Mouse (Mus musculus) R1 (cell line): ENCODE measurements around the gene Ugt1a6b.
"Not testable (repeated sequence)": the region's sequence is repeated elsewhere in the genome, so short reads cannot be mapped to it uniquely, and the experiment has no call there.

Source experiments
- DNase-seq: peaks from one replicate; pipeline ENCODE4 v3.0.0-alpha.2; 2018; ENCODE audit warnings: low read depth, low spot score

Gene Ugt1a6b

DNA sequence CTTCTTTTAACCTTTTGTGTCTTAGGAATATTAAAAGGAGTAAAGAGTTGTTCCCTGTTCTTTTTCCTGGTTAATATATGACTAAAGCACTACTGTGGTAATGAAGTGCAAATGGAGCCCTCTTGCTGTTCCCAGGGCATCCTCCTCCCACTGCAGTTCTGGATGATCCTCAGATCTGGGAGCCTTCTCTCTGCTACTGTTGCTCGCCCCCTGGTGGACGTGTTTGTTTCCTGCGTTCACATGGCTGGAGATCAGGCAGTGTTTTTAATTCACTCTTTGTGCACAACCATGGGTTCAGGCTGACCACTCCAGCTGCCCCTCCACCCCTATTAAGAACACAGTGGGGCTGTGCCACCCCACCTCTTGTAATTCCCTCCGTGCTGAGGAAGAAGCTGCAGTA lies 17.5 kb downstream of the Ugt1a6b start:
- DNase-seq: peak; percentile 10

DNA sequence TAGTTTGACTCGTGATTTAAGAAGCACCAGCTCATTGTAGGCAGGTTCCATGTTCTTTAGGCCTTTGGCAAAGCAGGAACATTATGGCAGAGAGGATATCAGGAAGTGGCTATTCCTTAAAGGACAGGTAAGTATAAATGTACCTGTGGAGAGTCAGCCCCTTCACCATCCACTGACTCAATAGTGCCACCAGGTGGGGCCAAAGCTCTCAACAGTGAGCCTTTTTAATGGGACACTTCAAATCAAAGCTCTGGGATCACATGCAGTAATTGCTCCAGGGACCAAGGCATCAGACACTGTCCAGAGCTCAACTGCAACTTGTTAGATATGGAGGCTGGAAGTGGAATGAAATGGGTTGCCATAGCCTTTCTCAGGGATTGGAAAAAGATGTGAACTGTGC lies 18.5 kb downstream of the Ugt1a6b start:
- peak; percentile 8 for DNase-seq

DNA sequence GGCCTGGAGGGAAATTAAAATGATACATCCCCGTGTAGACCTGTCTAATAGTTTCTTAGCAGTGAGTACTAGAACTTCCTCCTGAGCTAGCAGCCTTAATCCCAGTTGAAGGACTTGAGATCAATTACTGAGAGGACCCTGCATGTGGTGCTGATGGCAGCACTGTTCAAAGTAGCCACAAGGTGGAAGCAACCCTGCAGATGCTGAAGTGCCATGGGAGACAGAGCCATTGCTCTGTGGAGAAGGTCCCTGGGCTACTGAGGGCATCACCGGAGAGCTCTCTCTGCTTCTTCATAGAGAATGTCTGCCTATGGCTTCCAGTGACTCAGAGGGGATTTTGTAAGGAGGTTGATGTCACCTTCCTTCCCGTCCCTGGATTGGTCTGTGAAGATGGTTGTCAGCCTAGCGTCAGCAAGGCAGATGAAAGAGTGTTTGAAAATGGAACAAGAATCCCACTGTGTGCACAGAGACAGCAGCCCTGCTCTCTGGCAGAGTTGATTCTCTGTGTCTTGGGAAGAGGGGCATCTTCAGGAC lies 22.8 kb downstream of the Ugt1a6b start:
- DNase-seq: not testable (repeated sequence)

DNA sequence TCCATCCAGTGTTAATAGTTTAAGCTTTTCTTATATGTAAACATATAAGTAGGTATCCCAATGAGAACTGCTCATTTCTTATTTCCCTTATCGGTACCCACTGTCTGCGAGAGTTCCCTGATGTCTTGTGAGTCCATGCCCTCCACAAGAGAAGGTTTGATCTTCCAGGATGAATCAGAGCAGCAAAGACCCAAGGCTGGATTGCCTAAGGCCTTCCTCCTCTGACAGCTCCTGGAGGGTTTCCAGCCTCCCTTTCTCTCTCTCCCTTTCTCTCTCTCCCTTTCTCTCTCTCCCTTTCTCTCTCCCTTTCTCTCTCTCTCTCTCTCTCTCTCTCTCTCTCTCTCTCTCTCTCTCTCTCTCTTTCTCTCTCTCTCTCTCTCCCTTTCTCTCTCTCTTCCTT lies 26.0 kb downstream of the Ugt1a6b start:
- not testable (repeated sequence) for DNase-seq

DNA sequence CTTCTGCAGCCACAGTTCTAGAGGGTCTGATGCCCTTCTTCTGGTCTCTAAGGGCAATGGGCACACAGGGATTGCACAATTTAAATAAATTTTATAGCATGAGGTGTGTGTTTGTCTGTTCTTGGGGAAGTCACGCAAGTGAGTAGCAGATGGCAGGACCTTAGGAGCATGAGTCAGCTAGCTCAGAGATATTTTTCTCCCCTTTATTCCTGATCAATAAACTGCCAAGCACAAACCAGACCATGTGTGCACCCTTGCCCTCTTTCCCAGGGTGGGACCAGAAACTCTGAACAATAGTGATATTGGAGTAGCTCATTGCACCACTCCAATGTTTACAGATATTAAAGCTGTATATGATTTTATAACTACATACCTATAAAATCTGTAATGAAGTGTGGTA lies 27.2 kb downstream of the Ugt1a6b start:
- not testable (repeated sequence) for DNase-seq

DNA sequence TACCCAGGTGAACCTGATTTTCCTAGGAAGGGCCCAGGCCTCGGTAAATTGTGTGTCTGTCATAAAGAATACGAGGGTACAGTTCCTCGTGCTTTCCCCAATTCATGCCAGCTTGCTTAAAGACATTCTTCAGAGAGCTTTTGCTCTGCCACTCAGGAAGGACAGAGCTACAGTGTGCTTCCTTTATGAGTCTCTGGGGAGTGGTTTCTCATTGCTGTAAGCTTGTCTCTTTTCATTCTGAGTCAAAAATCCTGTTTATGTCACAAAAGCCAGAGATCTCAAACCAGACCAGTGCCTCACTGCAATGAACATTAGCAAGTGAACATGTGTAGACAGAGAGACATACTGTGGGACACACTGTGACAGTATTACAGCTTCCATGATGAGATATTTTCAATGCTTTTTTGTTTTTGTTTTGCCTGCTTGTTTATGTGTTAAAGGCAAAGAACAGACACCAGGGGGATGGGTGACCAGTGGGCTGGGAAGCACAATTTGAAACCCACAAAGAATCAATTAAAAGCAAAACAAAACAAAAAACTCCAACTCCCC lies 30.9 kb downstream of the Ugt1a6b start:
- DNase-seq: no peak

DNA sequence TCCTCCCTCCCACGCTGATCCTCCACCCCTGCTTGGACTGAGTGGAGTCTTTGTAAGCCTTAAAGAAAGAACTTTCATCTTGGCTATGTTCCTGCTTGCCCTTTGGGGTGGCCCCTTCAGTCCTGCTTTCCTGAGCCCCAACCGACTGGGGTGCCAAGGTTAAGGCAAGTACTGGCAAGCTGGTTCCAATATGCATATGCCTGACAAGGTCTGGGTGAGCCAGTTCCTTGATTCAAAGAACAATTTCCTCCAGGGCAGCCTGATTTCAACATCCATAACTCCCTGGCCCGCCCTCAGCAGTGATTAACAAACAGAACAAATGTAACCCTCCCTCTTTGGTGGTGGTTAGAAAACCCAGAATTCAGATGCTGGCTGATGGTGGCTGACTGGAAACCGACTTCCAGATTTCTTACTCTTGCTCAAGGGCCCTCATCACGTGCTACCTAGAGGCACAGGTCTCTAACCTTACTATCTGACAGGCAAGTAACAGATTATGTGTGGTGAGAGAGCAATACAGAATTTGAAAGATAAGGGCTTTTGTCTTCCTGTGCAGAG lies 31.5 kb downstream of the Ugt1a6b start, which contains the start of gene Ugt1a6a:
TSS of gene Ugt1a6a (plus strand) at position 353 of the 555 bp plus-strand sequence.
- DNase-seq: not testable (repeated sequence)

DNA sequence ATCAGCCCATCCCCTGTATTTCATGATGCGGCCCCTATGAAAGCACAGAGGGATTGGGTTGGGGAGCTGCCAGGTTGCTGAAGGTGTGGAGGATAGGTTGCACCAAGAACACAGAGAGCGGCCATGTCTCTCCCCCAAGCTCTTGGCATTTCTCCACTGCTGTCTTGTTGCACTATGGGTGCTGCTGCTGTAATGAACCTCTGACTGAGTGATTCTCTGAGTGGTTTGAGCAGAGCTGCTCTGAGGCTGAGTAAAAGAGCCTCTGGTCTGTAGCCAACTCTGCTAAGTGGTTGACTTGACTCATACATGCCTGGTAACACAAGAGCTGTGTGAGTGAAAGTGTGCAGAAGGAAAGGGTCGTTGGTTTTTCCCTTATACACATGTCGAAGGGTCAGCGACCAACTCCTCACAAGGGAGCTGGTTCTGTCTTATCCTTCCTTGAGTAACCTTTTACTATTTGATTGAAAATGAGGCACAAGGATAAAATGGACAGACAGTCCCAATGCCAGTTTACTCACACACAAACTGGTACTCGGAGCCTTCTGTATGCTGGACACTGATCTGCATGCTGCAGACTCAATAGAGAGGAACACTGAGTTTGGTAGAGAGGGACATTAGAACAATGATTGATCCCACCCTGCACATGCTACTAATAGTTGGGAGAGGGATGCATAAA lies 32.3 kb downstream of the Ugt1a6b start:
- DNase-seq: not testable (repeated sequence)

DNA sequence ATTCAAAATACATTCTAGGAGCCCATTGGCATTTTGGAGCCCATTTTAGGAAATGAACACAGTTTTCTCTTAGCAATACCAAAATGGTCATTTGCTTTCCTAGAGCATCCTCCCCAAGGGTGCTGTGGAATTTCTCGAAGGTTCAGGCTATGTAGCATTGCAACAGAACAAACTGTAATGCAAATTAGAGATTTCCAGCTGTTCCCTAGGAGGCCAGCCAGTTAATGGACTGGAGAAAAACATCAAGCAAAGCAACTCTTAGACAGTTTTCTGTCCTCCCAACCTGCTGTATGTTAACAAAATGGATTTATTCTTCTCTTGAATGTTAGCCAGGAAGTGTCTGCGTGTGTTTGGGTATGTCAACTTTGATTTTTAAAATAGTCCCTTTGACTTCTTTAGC lies 33.6 kb downstream of the Ugt1a6b start:
- no peak for DNase-seq

DNA sequence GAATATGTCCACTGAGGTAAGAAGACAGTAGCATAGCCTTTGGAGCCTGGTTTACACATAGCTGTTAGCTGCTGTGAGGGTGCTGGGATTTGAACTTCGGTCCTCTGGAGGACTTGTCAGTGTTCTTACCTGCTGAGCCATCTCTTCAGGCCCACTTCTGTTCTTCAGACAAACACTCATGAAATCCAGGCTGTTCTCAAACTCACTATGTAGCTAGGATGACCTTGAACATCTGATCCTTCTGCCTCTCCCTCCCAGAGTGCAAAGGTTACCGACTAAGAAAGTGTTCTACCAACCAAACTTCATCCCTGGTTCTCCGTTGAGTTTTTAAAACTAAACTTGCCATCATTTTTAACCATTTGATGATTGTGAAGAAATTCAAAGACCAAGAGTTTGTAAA lies 34.2 kb downstream of the Ugt1a6b start:
- no peak for DNase-seq

DNA sequence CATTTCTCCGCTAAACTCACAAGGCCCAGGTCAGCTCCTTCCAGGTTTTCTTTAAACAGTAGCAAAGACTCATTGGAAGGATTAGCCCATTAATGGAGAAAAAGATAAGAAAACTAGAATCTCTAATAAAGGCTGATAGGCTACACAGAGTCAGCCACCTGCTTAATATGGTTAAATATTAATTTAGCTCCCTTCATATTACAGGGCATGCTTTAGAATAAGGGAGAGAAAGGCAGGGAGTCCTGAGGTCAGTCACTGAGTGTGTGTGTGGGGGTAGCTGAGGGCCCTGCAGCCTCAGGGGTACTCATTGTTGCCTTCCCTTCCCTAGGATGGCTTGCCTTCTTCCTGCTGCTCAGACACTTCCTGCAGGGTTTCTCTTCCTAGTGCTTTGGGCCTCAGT lies 35.1 kb downstream of the Ugt1a6b start:
- no peak for DNase-seq

DNA sequence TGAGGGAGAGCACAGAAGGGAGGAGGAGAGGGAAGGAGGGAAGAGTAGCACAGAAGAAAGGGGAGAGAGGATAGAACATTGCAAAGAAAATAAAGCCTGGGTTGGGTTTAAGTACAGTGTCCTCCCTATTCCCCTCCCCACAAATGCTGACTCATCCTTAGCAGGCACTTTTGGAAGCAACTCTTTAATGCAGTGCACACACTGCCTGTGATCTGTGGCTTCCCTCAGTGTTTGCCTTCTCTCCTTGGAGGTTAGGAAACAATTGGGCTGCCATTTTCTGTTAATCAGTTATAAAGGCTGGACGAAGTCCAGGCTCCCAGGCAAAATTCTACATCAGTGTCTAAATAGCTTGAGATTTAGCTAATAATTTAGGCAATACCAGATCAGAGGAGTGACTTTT lies 37.4 kb downstream of the Ugt1a6b start:
- DNase-seq: not testable (repeated sequence)

DNA sequence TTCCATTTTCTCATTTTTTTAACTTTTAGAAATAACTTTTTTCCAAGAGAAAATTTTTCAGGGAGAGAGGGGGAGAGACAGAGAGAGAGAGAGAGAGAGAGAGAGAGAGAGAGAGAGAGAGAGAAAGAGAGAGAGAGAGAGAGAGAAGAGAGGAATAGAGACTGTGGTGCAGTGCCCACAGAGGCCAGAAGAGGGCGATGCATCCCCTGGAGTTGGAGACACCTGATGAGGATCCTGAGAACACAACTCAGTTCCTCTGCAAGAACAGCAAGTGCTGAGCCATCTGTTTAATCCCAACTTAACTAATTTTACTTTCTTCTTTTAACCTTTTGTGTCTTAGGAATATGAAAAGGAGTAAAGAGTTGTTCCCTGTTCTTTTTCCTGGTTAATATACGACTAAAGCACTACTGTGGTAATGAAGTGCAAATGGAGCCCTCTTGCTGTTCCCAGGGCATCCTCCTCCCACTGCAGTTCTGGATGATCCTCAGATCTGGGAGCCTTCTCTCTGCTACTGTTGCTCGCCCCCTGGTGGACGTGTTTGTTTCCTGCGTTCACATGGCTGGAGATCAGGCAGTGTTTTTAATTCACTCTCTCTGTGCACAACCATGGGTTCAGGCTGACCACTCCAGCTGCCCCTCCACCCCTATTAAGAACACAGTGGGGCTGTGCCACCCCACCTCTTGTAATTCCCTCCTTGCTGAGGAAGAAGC lies 41.1 kb downstream of the Ugt1a6b start:
- DNase-seq: peak; percentile 11

DNA sequence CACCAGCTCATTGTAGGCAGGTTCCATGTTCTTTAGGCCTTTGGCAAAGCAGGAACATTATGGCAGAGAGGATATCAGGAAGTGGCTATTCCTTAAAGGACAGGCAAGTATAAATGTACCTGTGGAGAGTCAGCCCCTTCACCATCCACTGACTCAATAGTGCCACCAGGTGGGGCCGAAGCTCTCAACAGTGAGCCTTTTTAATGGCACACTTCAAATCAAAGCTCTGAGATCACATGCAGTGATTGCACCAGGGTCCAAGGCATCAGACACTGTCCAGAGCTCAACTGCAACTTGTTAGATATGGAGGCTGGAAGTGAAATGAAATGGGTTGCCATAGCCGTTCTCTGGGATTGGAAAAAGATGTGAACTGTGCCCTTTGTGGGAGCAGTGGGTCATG lies 42.2 kb downstream of the Ugt1a6b start:
- peak; percentile 39 for DNase-seq

DNA sequence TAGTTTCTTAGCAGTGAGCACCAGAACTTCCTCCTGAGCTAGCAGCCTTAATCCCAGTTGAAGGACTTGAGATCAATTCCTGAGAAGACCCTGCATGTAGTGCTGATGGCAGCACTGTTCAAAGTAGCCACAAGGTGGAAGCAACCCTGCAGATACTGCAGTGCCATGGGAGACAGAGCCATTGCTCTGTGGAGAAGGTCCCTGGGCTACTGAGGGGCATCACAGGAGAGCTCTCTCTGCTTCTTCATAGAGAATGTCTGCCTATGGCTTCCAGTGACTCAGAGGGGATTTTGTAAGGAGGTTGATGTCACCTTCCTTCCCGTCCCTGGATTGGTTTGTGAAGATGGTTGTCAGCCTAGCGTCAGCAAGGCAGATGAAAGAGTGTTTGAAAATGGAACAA lies 47.1 kb downstream of the Ugt1a6b start:
- peak; percentile 8 for DNase-seq

DNA sequence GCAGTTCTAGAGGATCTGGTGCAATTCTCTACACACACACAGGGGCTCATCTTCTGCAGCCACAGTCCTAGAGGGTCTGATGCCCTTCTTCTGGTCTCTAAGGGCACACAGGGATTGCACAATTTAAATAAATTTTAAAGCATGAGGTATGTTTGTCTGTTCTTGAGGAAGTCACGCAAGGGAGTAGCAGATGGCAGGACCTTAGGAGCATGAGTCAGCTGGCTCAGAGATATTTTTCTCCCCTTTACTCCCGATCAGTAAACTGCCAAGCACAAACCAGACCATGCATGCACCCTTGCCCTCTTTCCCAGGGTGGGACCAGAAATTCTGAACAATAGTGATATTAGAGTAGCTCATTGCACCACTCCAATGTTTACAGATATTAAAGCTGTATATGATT lies 55.4 kb downstream of the Ugt1a6b start:
- no peak for DNase-seq

DNA sequence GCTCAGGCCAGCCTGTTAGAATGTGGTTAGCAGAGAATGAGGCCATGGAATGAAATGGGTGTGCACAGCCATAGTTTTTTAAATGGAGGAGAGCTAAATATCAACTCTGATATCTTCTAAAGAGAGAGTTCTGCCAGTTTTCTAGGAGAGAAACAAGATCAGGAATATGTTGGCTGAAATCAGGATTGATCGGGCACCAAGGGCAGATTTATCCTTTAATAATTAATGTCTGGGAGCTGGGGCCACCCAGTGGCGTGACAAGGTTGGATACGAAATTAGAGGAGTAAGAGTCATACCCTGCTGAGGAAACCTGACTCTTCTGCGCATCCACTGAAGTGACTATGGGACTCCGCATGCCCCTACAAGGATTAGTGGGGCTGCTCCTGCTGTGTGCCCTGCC lies 62.7 kb downstream of the Ugt1a6b start, which contains the start of gene Ugt1a5:
TSS of gene Ugt1a5 (plus strand) at position 302 of the 400 bp plus-strand sequence.
- DNase-seq: no peak

DNA sequence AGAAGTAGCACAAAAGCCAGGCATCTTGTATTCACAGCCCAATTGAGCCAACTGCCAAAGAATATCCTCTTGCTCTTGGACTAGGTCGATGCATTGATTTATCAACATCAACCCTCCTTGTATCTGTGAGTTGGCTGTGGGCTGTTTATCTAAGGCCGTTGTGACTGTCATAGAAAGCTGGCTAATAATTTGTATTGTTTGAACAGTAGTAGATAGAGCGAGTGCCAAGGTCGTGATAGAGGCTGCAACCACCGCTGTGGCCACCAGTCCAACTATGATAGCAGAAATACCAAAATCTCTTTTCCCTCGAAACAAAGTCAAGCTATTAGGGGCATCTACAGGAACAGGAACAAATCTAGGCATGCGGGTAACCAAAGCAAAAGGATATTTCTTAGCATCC lies 69.1 kb downstream of the Ugt1a6b start:
- DNase-seq: not testable (repeated sequence)

DNA sequence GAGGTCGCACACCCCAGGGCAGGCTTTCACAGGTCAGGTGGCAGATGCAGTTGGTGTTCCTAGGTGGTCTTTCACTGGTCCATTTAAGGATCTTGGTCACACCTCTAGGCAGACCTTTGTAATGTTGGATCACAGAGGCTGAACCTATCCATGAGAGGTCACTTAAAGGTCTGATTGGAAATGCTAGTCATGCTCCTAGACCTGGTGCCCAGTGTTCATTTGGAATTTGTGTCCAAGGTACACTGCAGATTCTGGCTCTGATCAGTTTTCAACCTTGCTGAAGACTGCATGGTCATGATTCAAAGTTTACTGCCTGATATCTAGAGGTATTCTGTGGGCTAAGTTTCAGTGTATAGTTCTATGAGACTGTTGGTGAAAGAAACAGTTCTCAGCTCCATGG lies 76.6 kb downstream of the Ugt1a6b start:
- DNase-seq: no peak

DNA sequence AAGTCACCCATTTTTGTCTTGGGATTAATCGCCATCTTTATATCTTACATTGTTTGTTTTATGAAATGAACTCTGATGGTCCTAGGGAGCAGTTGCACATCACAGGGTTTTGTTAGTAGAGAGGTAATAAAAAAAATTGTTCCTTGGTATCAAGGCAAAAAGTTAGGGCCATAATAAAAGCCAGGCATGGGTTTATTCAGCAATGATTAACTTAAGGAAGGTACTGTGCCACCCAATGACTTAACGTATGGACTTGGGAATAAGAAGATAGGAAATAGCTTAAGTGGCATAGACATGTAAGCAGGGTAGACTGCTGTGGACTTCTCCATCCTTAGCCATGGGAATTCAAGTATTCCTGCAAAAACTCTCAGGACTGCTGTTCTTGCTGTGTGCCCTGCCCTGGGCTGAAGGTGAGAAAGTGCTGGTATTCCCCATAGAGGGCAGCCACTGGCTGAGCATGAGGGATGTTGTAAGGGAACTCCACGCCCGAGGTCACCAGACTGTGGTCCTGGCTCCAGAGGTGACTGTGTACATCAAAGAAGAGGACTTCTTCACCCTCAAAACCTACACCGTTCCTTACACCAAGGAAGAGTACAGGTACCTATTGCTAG lies 83.4 kb downstream of the Ugt1a6b start:
- no peak for DNase-seq

DNA sequence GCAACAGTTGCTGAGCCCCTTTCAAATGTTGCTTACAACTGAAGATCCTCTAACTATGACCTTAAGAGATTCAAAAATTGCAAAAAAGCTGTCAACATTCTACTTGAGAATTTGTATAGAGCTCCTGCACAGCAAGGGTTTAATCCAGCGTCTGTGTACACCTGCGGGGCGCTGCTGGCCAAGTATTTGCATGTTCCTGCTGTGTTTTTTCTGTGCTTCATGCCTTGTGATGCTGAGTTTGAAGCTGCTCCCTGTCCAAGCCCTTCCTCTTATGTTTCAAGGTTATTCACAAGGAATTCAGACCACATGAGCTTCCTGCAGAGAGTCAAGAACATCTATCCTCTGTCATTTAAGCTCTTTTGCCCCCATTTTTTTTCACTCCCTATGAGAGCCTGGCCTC lies 89.1 kb downstream of the Ugt1a6b start:
- DNase-seq: peak; percentile 64

DNA sequence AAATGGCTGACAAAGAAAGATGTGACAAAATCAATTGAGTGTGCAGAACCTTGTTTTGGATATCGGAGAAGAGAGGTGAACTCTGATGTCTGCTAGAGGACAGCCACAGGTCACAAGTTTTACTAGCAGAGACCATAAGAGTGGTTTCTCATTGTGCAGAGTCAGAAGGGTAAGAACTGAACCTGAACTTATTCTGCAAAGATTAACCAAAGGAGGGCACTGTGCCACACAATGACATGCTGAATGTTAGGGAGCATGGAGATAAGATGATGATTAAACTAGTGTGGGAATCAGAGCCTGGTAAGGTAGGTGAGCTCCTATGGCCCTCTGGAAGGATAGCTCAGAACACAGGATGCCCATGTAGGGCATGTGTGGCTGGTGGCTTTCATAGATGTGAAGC lies 92.6 kb downstream of the Ugt1a6b start:
- no peak for DNase-seq
